Mouse (Mus musculus): ENCODE data around the gene Susd6.

GRCm38 (mm10) chr12:80867083-80867482 is 76.8 kb downstream of the Susd6 start:
- no peak for TF ChIP-seq CTCF (IDR thresholded peaks at IDR 0.05; ENCODE audit: borderline replicate concordance, insufficient read depth, low read depth, low read length)
- TF ChIP-seq POLR2A (IDR thresholded peaks at IDR 0.05; ENCODE audit: borderline replicate concordance, insufficient read depth, low read length), result no peak

Data from cerebellum, adult 2 months (tissue).